Mouse (Mus musculus): Measurements from ENCODE around the gene Nup160. TPM values are rescaled to one million over a fixed set of nuclear protein-coding genes. Genes with fewer than 3 reads are reported as not detected.

Gene Nup160
- total RNA-seq (2021), result 26.1 and 28.5 TPM in 2 replicates
- long read RNA-seq, experiment 1, partial matches to known transcripts, result 12 of 14 reads
- long read RNA-seq, experiment 1, other reads (novel, unspliced or antisense), result 2 of 14 reads
- long read RNA-seq, experiment 2, partial matches to known transcripts, result 14 of 16 reads
- long read RNA-seq, experiment 2, other reads (novel, unspliced or antisense), result 2 of 16 reads

- no peak for DNase-seq
Observed at GRCm38 (mm10) chr2:90677007-90677406, at the start of gene Nup160. Gene Nup160 (plus strand): TSS chr2:90677215.

- DNase-seq, result peak; percentile 24
Observed at GRCm38 (mm10) chr2:90628261-90628660, 48.8 kb upstream of the Nup160 start.

GRCm38 (mm10) chr2:90629552-90629951, 47.5 kb upstream of the Nup160 start:
- no peak for DNase-seq

- no peak for DNase-seq
Observed at GRCm38 (mm10) chr2:90631938-90632733, 44.9 kb upstream of the Nup160 start.

GRCm38 (mm10) chr2:90634671-90635070, 42.3 kb upstream of the Nup160 start:
- DNase-seq, result no peak

- no peak for DNase-seq
Observed at GRCm38 (mm10) chr2:90635085-90635723, 41.8 kb upstream of the Nup160 start.

GRCm38 (mm10) chr2:90636853-90637252, 40.2 kb upstream of the Nup160 start:
- DNase-seq, result no peak

GRCm38 (mm10) chr2:90638986-90639746, 37.8 kb upstream of the Nup160 start:
- DNase-seq, result no peak

GRCm38 (mm10) chr2:90639747-90640699, 37.0 kb upstream of the Nup160 start:
- DNase-seq, result peak; percentile 51

- peak; percentile 51 for DNase-seq
Observed at GRCm38 (mm10) chr2:90641007-90641709, 35.9 kb upstream of the Nup160 start.

GRCm38 (mm10) chr2:90641710-90642039, 35.3 kb upstream of the Nup160 start:
- DNase-seq, result no peak

- DNase-seq, result no peak
Observed at GRCm38 (mm10) chr2:90647084-90647483, 29.9 kb upstream of the Nup160 start.

- DNase-seq, result no peak
Observed at GRCm38 (mm10) chr2:90649405-90649804, 27.6 kb upstream of the Nup160 start.

GRCm38 (mm10) chr2:90649965-90650364, 27.1 kb upstream of the Nup160 start:
- peak; percentile 11 for DNase-seq

GRCm38 (mm10) chr2:90652101-90652500, 24.9 kb upstream of the Nup160 start:
- DNase-seq, result peak; percentile 16

GRCm38 (mm10) chr2:90652993-90653392, 24.0 kb upstream of the Nup160 start:
- no peak for DNase-seq

GRCm38 (mm10) chr2:90655449-90655848, 21.6 kb upstream of the Nup160 start:
- DNase-seq, result no peak

GRCm38 (mm10) chr2:90658613-90659012, 18.4 kb upstream of the Nup160 start:
- DNase-seq, result no peak

GRCm38 (mm10) chr2:90659016-90659415, 18.0 kb upstream of the Nup160 start:
- DNase-seq, result no peak

- DNase-seq, result no peak
Observed at GRCm38 (mm10) chr2:90659639-90660038, 17.4 kb upstream of the Nup160 start.

- DNase-seq, result no peak
Observed at GRCm38 (mm10) chr2:90660947-90661346, 16.1 kb upstream of the Nup160 start.

Measured in adrenal gland, postnatal 14 days (tissue).